ENCODE assay signal across 8 mouse cellular contexts in genomic region chr3:32364841-32365545, GRCm38 (mm10). TPM values are rescaled to one million over a fixed set of nuclear protein-coding genes. Genes with fewer than 3 reads are reported as not detected.
A peak's percentile ranks its signal among the peaks of the same experiment; 100 is the strongest.
DNase-seq lines count a peak whose midpoint lies in the region; ATAC-seq and TF ChIP-seq lines count a peak whose summit lies in the region.

No protein-coding gene starts in this region.

- peak overlapping the region; percentile 97 for H3ac ChIP-seq in C2C12 (ENCODE audit: control insufficient read depth, insufficient read length, low read depth)

- no peak for TF ChIP-seq CTCF in C2C12 (IDR thresholded peaks at IDR 0.05; ENCODE audit: control insufficient read depth, insufficient read depth, insufficient read length)
- no peak for TF ChIP-seq CTCF in brain, embryonic 14.5 days (IDR thresholded peaks at IDR 0.05; ENCODE audit: borderline replicate concordance, extremely low read depth, insufficient read depth, insufficient read length)

- peak; percentile 49 for ATAC-seq in heart, embryonic 16.5 days (replicated peaks; ENCODE audit: extremely low read depth, insufficient read depth, low FRiP score)
- peak; percentile 49 for ATAC-seq in limb, embryonic 13.5 days (ENCODE audit: low FRiP score, low read depth)
- ATAC-seq in neural tube, embryonic 12.5 days (ENCODE audit: low FRiP score, low read depth), result peak; percentile 67

- H3K4me1 ChIP-seq in heart, embryonic 10.5 days, result peaks cover 13% of the 10 kb centered on the region
- H3K4me1 ChIP-seq in heart, embryonic 16.5 days (ENCODE audit: control insufficient read depth, insufficient read depth, low read length), result peaks cover 9% of the 10 kb centered on the region
- H3K4me1 ChIP-seq in limb, embryonic 13.5 days, result peaks cover 34% of the 10 kb centered on the region
- H3K4me1 ChIP-seq in neural tube, embryonic 12.5 days, result peaks cover 15% of the 10 kb centered on the region

- peak overlapping the region; percentile 74 for H3K4me2 ChIP-seq in heart, embryonic 16.5 days (ENCODE audit: low read depth, low read length)
- H3K4me2 ChIP-seq in limb, embryonic 13.5 days (replicated peaks), result peak overlapping the region; percentile 83
- peak overlapping the region; percentile 74 for H3K4me2 ChIP-seq in neural tube, embryonic 12.5 days (replicated peaks)

- no peak for DNase-seq in heart, embryonic 10.5 days (ENCODE audit: low spot score)
- DNase-seq in heart, postnatal 36 days, result no peak
- peak; percentile 83 for DNase-seq in brain, embryonic 14.5 days (ENCODE audit: low read depth)
- DNase-seq in ovary, postnatal 10 days (ENCODE audit: low spot score), result no peak

- TF ChIP-seq POLR2A in brain, embryonic 14.5 days (IDR thresholded peaks at IDR 0.05; ENCODE audit: borderline replicate concordance, extremely low read depth, insufficient read depth, insufficient read length, poor library complexity, severe bottlenecking), result no peak

- 1% methylated on average over 52 of the region's 54 CpGs for WGBS in heart, embryonic 10.5 days
- WGBS in heart, embryonic 16.5 days, result 2% methylated on average over 48 of the region's 54 CpGs
- 1% methylated on average over 54 of the region's 54 CpGs for WGBS in limb, embryonic 13.5 days
- WGBS in neural tube, embryonic 12.5 days, result under 1% methylated on average over 52 of the region's 54 CpGs

- H3K27ac ChIP-seq in heart, embryonic 10.5 days, result peak overlapping the region; percentile 91
- peak overlapping the region; percentile 79 for H3K27ac ChIP-seq in heart, embryonic 16.5 days (ENCODE audit: low read length)
- peak overlapping the region; percentile 44; the same call in 1 of the 2 replicates for H3K27ac ChIP-seq in limb, embryonic 13.5 days
- H3K27ac ChIP-seq in neural tube, embryonic 12.5 days, result peak overlapping the region; percentile 78

- peaks cover 13% of the 10 kb centered on the region; the same call in 1 of the 2 replicates for H3K27me3 ChIP-seq in heart, embryonic 10.5 days (ENCODE audit: insufficient read depth, poor library complexity, severe bottlenecking)
- H3K27me3 ChIP-seq in C2C12 (ENCODE audit: control insufficient read depth, insufficient read depth, insufficient read length), result no peaks in the 10 kb centered on the region
- H3K27me3 ChIP-seq in heart, embryonic 16.5 days (ENCODE audit: control insufficient read depth, insufficient read depth, low read length), result no peaks in the 10 kb centered on the region
- H3K27me3 ChIP-seq in limb, embryonic 13.5 days, result no peaks in the 10 kb centered on the region
- no peaks in the 10 kb centered on the region for H3K27me3 ChIP-seq in neural tube, embryonic 12.5 days (replicated peaks)

- no peaks in the 10 kb centered on the region for H3K36me3 ChIP-seq in heart, embryonic 10.5 days
- H3K36me3 ChIP-seq in C2C12 (ENCODE audit: control insufficient read depth, insufficient read depth), result peaks cover 20% of the 10 kb centered on the region
- H3K36me3 ChIP-seq in heart, embryonic 16.5 days (ENCODE audit: control insufficient read depth, insufficient read depth), result no peaks in the 10 kb centered on the region
- no peaks in the 10 kb centered on the region for H3K36me3 ChIP-seq in limb, embryonic 13.5 days
- peaks cover 3% of the 10 kb centered on the region; the same call in 1 of the 2 replicates for H3K36me3 ChIP-seq in neural tube, embryonic 12.5 days

- H3K9me3 ChIP-seq in heart, embryonic 10.5 days, result no peaks in the 10 kb centered on the region
- no peaks in the 10 kb centered on the region for H3K9me3 ChIP-seq in heart, embryonic 16.5 days (replicated peaks; ENCODE audit: control insufficient read depth, low read length)
- H3K9me3 ChIP-seq in limb, embryonic 13.5 days, result no peaks in the 10 kb centered on the region
- H3K9me3 ChIP-seq in neural tube, embryonic 12.5 days, result no peaks in the 10 kb centered on the region

- intact Hi-C loops in heart, postnatal 36 days (cut with DNase I), result loop anchor here (2.0 kb wide), 1 partner anchor 32 kb away; the partner anchor contains the start of gene Pik3ca

- H3K4me3 ChIP-seq in heart, embryonic 10.5 days, result peak overlapping the region; percentile 89
- H3K4me3 ChIP-seq in C2C12 (ENCODE audit: insufficient read depth, poor library complexity, severe bottlenecking), result peak overlapping the region; percentile 58
- peak overlapping the region; percentile 89 for H3K4me3 ChIP-seq in heart, embryonic 16.5 days (ENCODE audit: low read length)
- H3K4me3 ChIP-seq in limb, embryonic 13.5 days, result peak overlapping the region; percentile 92
- peak overlapping the region; percentile 83 for H3K4me3 ChIP-seq in neural tube, embryonic 12.5 days

- peaks cover 47% of the 10 kb centered on the region for H3K79me3 ChIP-seq in C2C12 (ENCODE audit: low read depth)

- peak overlapping the region; percentile 87 for H3K9ac ChIP-seq in heart, embryonic 16.5 days (ENCODE audit: low read length)
- peak overlapping the region; percentile 83 for H3K9ac ChIP-seq in limb, embryonic 13.5 days
- H3K9ac ChIP-seq in neural tube, embryonic 12.5 days, result peak overlapping the region; percentile 87

- peaks cover 54% of the 10 kb centered on the region for H3K79me2 ChIP-seq in C2C12 (ENCODE audit: control insufficient read depth, insufficient read depth)

TF ChIP-seq in C2C12, 6 proteins besides CTCF, POLR2A, EP300 and RAD21:
- TF ChIP-seq MYOG (IDR thresholded peaks at IDR 0.05; ENCODE audit: control insufficient read depth, extremely low read depth, insufficient read length) (no peak), FOSL1 (IDR thresholded peaks at IDR 0.05; ENCODE audit: insufficient read depth, low read length, poor library complexity, severe bottlenecking) (no peak), CEBPB (IDR thresholded peaks at IDR 0.05; ENCODE audit: low read depth) (no peak), USF1 (IDR thresholded peaks at IDR 0.05; ENCODE audit: low read depth) (no peak), MAX (IDR thresholded peaks at IDR 0.05) (no peak), MYOD1 (IDR thresholded peaks at IDR 0.05; ENCODE audit: control insufficient read depth, insufficient read length, low read depth) (no peak)
TF ChIP-seq in C2C12: peak in this region for 0.

RNA-seq across cellular contexts. Expression of gene Zmat3, which starts 0.8 kb away (rescaled TPM):
- polyA plus RNA-seq in heart, embryonic 10.5 days (2016; fragmentation: Nextera tagmentation; extraction: Ambion mirVana), result 4.6 and 5.3 TPM in 2 replicates
- total RNA-seq in heart, postnatal 36 days (2021), result 1 to 10 TPM; 6.1 to 6.4 TPM
- 14.7 TPM for polyA plus RNA-seq in C2C12 (2012; fragmentation: generic; extraction: Trizol)
- 15.0 and 20.6 TPM in 2 replicates for polyA plus RNA-seq in brain, embryonic 14.5 days (2012; rRNA removed)
- polyA plus RNA-seq in heart, embryonic 16.5 days (2015; fragmentation: Nextera tagmentation; extraction: Ambion mirVana), result 3.0 and 3.6 TPM in 2 replicates
- 5.5 and 5.7 TPM in 2 replicates for polyA plus RNA-seq in limb, embryonic 13.5 days (2015; fragmentation: Nextera tagmentation; extraction: Ambion mirVana)
- polyA plus RNA-seq in neural tube, embryonic 12.5 days (2016; fragmentation: Nextera tagmentation; extraction: Ambion mirVana), result 8.2 and 8.7 TPM in 2 replicates

RNA-seq across cellular contexts. Expression of gene Pik3ca, which starts 32.5 kb away (rescaled TPM):
- polyA plus RNA-seq in heart, embryonic 10.5 days (2016; fragmentation: Nextera tagmentation; extraction: Ambion mirVana), result 4.7 and 6.1 TPM in 2 replicates
- 10 to 100 TPM; 48.4 to 52.2 TPM for total RNA-seq in heart, postnatal 36 days (2021)
- polyA plus RNA-seq in C2C12 (2012; fragmentation: generic; extraction: Trizol), result 8.6 TPM
- 21.8 and 27.6 TPM in 2 replicates for polyA plus RNA-seq in brain, embryonic 14.5 days (2012; rRNA removed)
- 6.6 and 7.8 TPM in 2 replicates for polyA plus RNA-seq in heart, embryonic 16.5 days (2015; fragmentation: Nextera tagmentation; extraction: Ambion mirVana)
- 8.5 and 10.6 TPM in 2 replicates for polyA plus RNA-seq in limb, embryonic 13.5 days (2015; fragmentation: Nextera tagmentation; extraction: Ambion mirVana)
- 15.7 and 18.9 TPM in 2 replicates for polyA plus RNA-seq in neural tube, embryonic 12.5 days (2016; fragmentation: Nextera tagmentation; extraction: Ambion mirVana)
